Comparison of ENCODE assay signal across 13 mouse cellular contexts in the genomic region with DNA sequence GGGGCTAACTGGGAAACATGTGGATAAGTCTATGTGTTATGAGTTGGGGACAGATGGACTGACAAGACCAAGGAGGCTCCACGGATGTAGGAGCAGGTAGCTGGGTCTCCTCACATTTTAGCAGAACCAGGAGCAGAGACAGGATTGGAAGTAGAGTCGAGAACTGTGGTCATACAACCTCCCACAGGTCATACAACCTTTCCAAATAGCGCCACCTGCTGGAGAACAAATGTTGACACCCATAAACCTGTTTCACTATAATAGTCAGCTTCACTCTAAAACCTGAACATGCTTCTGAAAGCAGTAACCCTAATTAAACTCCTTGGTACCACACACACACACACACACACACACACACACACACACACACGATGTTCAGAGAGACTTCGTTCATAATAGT. TPM values are rescaled to one million over a fixed set of nuclear protein-coding genes. Genes with fewer than 3 reads are reported as not detected.
DNase-seq lines count a peak whose midpoint lies in the region; ATAC-seq and TF ChIP-seq lines count a peak whose summit lies in the region.
"Had no signal": no experiment of that assay in that cellular context is flagged by ENCODE, and none has a peak within 500 bp of the region (broad histone marks: within the 10 kb centered on the region; RNA-seq: fewer than 3 reads in every experiment).

No protein-coding gene starts in this region.

- WGBS in heart, adult 2 months, result 42% methylated on average over 5 of the region's 5 CpGs
- WGBS in heart, embryonic 11.5 days (ENCODE audit: insufficient replicate concordance), result 46% methylated on average over 5 of the region's 5 CpGs
- 49% methylated on average over 5 of the region's 5 CpGs for WGBS in thymus, adult 2 months

- no peak for ATAC-seq in heart, embryonic 11.5 days (replicated peaks; ENCODE audit: insufficient number of reproducible peaks, low FRiP score, low TSS enrichment)

- H3K4me2 ChIP-seq in heart, embryonic 11.5 days, result no peak overlapping the region
- H3K4me2 ChIP-seq: embryonic facial prominence, embryonic 15.5 days had no signal

- no peak for TF ChIP-seq POLR2A in heart, adult 2 months (IDR thresholded peaks at IDR 0.05; ENCODE audit: insufficient read depth, low read depth, low read length)
- no peak for TF ChIP-seq POLR2A in thymus, adult 2 months (IDR thresholded peaks at IDR 0.05; ENCODE audit: control insufficient read depth, extremely low read depth, insufficient read depth, low read length, poor library complexity)

- no peak for TF ChIP-seq EP300 in heart, adult 2 months (IDR thresholded peaks at IDR 0.05; ENCODE audit: insufficient read depth, low read depth, low read length)

- no peak for DNase-seq in heart, adult 2 months
- peak; percentile 28 for DNase-seq in thymus, adult 2 months
- no peak for DNase-seq in thymus, postnatal 36 days
- peak; percentile 42 for DNase-seq in c-Kit-positive CD71-positive TER-119-positive erythroid progenitor cells, embryonic 14.5 days (ENCODE audit: low spot score)
- peak; percentile 56 for DNase-seq in thymus, postnatal 4 days
- DNase-seq in gastrocnemius, adult 8-10 months (ENCODE audit: low spot score in 2 of 2), result no peak
- DNase-seq in layer of hippocampus, adult 9-10 months (ENCODE audit: low spot score), result no peak
- DNase-seq: gastrocnemius, postnatal 36 days; kidney, postnatal 10 days; right cerebral cortex, postnatal 25 days had no signal

- no peak overlapping the region for H3K27ac ChIP-seq in heart, adult 2 months
- H3K27ac ChIP-seq in heart, embryonic 11.5 days (ENCODE audit: low read depth, low read length), result no peak overlapping the region
- no peak overlapping the region for H3K27ac ChIP-seq in thymus, adult 2 months (ENCODE audit: control insufficient read depth, insufficient read depth, low read length)
- H3K27ac ChIP-seq: embryonic facial prominence, embryonic 15.5 days; macrophage had no signal

- H3K79me2 ChIP-seq in heart, adult 2 months (replicated peaks; ENCODE audit: control insufficient read depth, insufficient read depth, low read length), result no peaks in the 10 kb centered on the region

- H3K36me3 ChIP-seq in heart, adult 2 months (ENCODE audit: control insufficient read depth, insufficient read depth, low read length), result no peaks in the 10 kb centered on the region
- no peaks in the 10 kb centered on the region for H3K36me3 ChIP-seq in heart, embryonic 11.5 days (ENCODE audit: control insufficient read depth, insufficient read depth, low read length)
- H3K36me3 ChIP-seq in thymus, adult 2 months (ENCODE audit: control insufficient read depth, insufficient read depth, low read length), result no peaks in the 10 kb centered on the region
- H3K36me3 ChIP-seq: embryonic facial prominence, embryonic 15.5 days had no signal

- no peaks in the 10 kb centered on the region for H3K4me1 ChIP-seq in heart, adult 2 months (ENCODE audit: control insufficient read depth, insufficient read depth, low read length)
- H3K4me1 ChIP-seq in heart, embryonic 11.5 days (ENCODE audit: control insufficient read depth, insufficient read depth, low read length), result no peaks in the 10 kb centered on the region
- no peaks in the 10 kb centered on the region for H3K4me1 ChIP-seq in thymus, adult 2 months (replicated peaks; ENCODE audit: control insufficient read depth, insufficient read depth, low read length)
- H3K4me1 ChIP-seq: embryonic facial prominence, embryonic 15.5 days had no signal

- no peaks in the 10 kb centered on the region; the same call in 1 of the 2 replicates for H3K9me3 ChIP-seq in heart, embryonic 11.5 days (replicated peaks; ENCODE audit: control insufficient read depth, low read length)

- no peak overlapping the region for H3K9ac ChIP-seq in heart, adult 2 months (ENCODE audit: low read depth, low read length)
- no peak overlapping the region for H3K9ac ChIP-seq in heart, embryonic 11.5 days (ENCODE audit: low read depth, low read length)
- H3K9ac ChIP-seq: embryonic facial prominence, embryonic 15.5 days had no signal

- H3K4me3 ChIP-seq in heart, adult 2 months, result no peak overlapping the region
- H3K4me3 ChIP-seq in heart, embryonic 11.5 days (ENCODE audit: low read depth, low read length), result no peak overlapping the region
- no peak overlapping the region for H3K4me3 ChIP-seq in thymus, adult 2 months (ENCODE audit: control insufficient read depth, insufficient read depth, low read length)
- H3K4me3 ChIP-seq: embryonic facial prominence, embryonic 15.5 days had no signal

- H3K27me3 ChIP-seq in heart, adult 2 months (ENCODE audit: control insufficient read depth, insufficient read depth, low read length), result no peaks in the 10 kb centered on the region
- no peaks in the 10 kb centered on the region for H3K27me3 ChIP-seq in heart, embryonic 11.5 days (ENCODE audit: control insufficient read depth, insufficient read depth, low read length)
- no peaks in the 10 kb centered on the region for H3K27me3 ChIP-seq in thymus, adult 2 months (ENCODE audit: control insufficient read depth, insufficient read depth, low read length)
- H3K27me3 ChIP-seq: embryonic facial prominence, embryonic 15.5 days had no signal

- peak; percentile 40 for TF ChIP-seq CTCF in heart, adult 2 months (IDR thresholded peaks at IDR 0.05)
- TF ChIP-seq CTCF in thymus, adult 2 months (IDR thresholded peaks at IDR 0.05; ENCODE audit: borderline replicate concordance, control insufficient read depth, extremely low read depth, insufficient read depth, low read length, poor library complexity), result no peak

- intact Hi-C loops in heart, adult 2 months (cut with DNase I), result no loop called here

RNA-seq across cellular contexts. Expression of a gene that starts 50.7 kb away (rescaled TPM):
- 10 to 100 TPM; 13.2 to 13.8 TPM for total RNA-seq in heart, adult 2 months (2021)
- polyA plus RNA-seq in heart, adult 2 months (2012; rRNA removed), result 9.2 and 9.5 TPM in 2 replicates
- 3.0 and 3.8 TPM in 2 replicates for polyA plus RNA-seq in heart, embryonic 11.5 days (2014; fragmentation: Nextera tagmentation; extraction: Ambion mirVana)
- polyA plus RNA-seq in thymus, adult 2 months (2012; rRNA removed), result 27.9 and 33.7 TPM in 2 replicates
- total RNA-seq in gastrocnemius, adult 8-10 months (2022), result 10 to 100 TPM; 15.6 to 20.9 (median 17.7) TPM

Comparison
In these comparisons a context has a peak if more than half of its experiments do, and no peak if none do; other contexts are left out.
1. DNase-seq: peak in thymus, adult 2 months (single experiment), c-Kit-positive CD71-positive TER-119-positive erythroid progenitor cells, embryonic 14.5 days (single experiment) and thymus, postnatal 4 days (single experiment); none in heart, adult 2 months (0 of 2), thymus, postnatal 36 days (0 of 2), gastrocnemius, adult 8-10 months (0 of 2) and layer of hippocampus, adult 9-10 months (single experiment).